Mouse (Mus musculus) brown adipose tissue, adult 24 weeks (tissue): ENCODE results near the gene Tpm1. TPM values are rescaled to one million over a fixed set of nuclear protein-coding genes. Genes with fewer than 3 reads are reported as not detected.

Experiments
- polyA plus RNA-seq: library from polyadenylated mRNA; stranded (reverse); fragments of >200 nt; gene quantifications from 2 replicates; pipeline ENCODE4 v1.2.4, GENCODE M21; 2012; ENCODE audit not compliant: missing spikeins, insufficient read depth, insufficient read length

The Tpm1 gene
- polyA plus RNA-seq, 1 experiment: 270 TPM

Other genes with a start within 250 kb of the Tpm1 start
- 0.24 and 0.42 TPM in 2 replicates for gene Aph1c, start 214.7 kb downstream of the Tpm1 start, polyA plus RNA-seq
- gene Rab8b, start 129.7 kb downstream of the Tpm1 start, polyA plus RNA-seq: 8.2 and 8.9 TPM in 2 replicates
- 582 and 811 TPM in 2 replicates for gene Rps27l, start 103.3 kb downstream of the Tpm1 start, polyA plus RNA-seq
- 19.0 and 27.1 TPM in 2 replicates for gene Lactb, start 73.9 kb downstream of the Tpm1 start, polyA plus RNA-seq